Mouse (Mus musculus): ENCODE measurements at regions not wholly inside any gene's neighbourhood (a gene's known extent, or its start where the extent isn't known, plus 50 kb on each side); places are given as distances from the start of the nearest gene placed in this dataset.

GRCm38 (mm10) chr5:82420396-82420795 is 934.6 kb downstream of the Tecrl start:
- TF ChIP-seq CTCF (IDR thresholded peaks at IDR 0.05; ENCODE audit: low read depth) (no peak), EP300 (IDR thresholded peaks at IDR 0.05; ENCODE audit: low read depth) (no peak)

Measured in liver, postnatal 0 days (tissue).